Mouse (Mus musculus) left cerebral cortex, adult 9 months (tissue): Measurements from ENCODE around the gene C130050O18Rik.

ENCODE experiments used
- DNase-seq, 2 experiments: peaks; one replicate each; pipeline ENCODE4 v3.0.0; 2022; ENCODE audit warnings: low spot score in 2 of 2

C130050O18Rik gene

GRCm38 (mm10) chr5:139404801-139405401 is at the start of gene C130050O18Rik:
Gene C130050O18Rik, plus strand, starts transcription at chr5:139405280.
- DNase-seq: no peak

- no peak for DNase-seq
Measured at GRCm38 (mm10) chr5:139358653-139359052, 46.4 kb upstream of the C130050O18Rik start.

- DNase-seq: no peak
Measured at GRCm38 (mm10) chr5:139359244-139359643, 45.8 kb upstream of the C130050O18Rik start.

GRCm38 (mm10) chr5:139363858-139364257 is 41.2 kb upstream of the C130050O18Rik start:
- no peak for DNase-seq

- peak in 1 of 2 experiments; percentile 94 for DNase-seq
Measured at GRCm38 (mm10) chr5:139364260-139364910, 40.7 kb upstream of the C130050O18Rik start.

- no peak for DNase-seq
Measured at GRCm38 (mm10) chr5:139364911-139365571, 40.0 kb upstream of the C130050O18Rik start.

- no peak for DNase-seq
Measured at GRCm38 (mm10) chr5:139365827-139366226, 39.3 kb upstream of the C130050O18Rik start.

GRCm38 (mm10) chr5:139366484-139366883 is 38.6 kb upstream of the C130050O18Rik start:
- no peak for DNase-seq

- no peak for DNase-seq
Measured at GRCm38 (mm10) chr5:139367884-139368458, 37.1 kb upstream of the C130050O18Rik start.

GRCm38 (mm10) chr5:139368638-139369320 is 36.3 kb upstream of the C130050O18Rik start:
- no peak for DNase-seq

- DNase-seq: no peak
Measured at GRCm38 (mm10) chr5:139370336-139370735, 34.7 kb upstream of the C130050O18Rik start.

- DNase-seq: no peak
Measured at GRCm38 (mm10) chr5:139371118-139371517, 34.0 kb upstream of the C130050O18Rik start.

- peak; percentile 69 to 86 for DNase-seq
Measured at GRCm38 (mm10) chr5:139371631-139372401, 33.3 kb upstream of the C130050O18Rik start.

GRCm38 (mm10) chr5:139373126-139373525 is 32.0 kb upstream of the C130050O18Rik start:
- no peak for DNase-seq

- DNase-seq: no peak
Measured at GRCm38 (mm10) chr5:139373889-139374444, 31.1 kb upstream of the C130050O18Rik start.

- no peak for DNase-seq
Measured at GRCm38 (mm10) chr5:139374841-139375240, 30.2 kb upstream of the C130050O18Rik start.

- DNase-seq: no peak
Measured at GRCm38 (mm10) chr5:139377468-139378270, 27.4 kb upstream of the C130050O18Rik start, which contains the start of gene Gpr146. Gene Gpr146, plus strand, starts transcription at chr5:139377697.

- no peak for DNase-seq
Measured at GRCm38 (mm10) chr5:139378271-139378556, 26.9 kb upstream of the C130050O18Rik start.

- no peak for DNase-seq
Measured at GRCm38 (mm10) chr5:139378986-139379629, 26.0 kb upstream of the C130050O18Rik start.
